Mouse (Mus musculus): ENCODE results near the gene Tbc1d4. TPM values are rescaled to one million over a fixed set of nuclear protein-coding genes. Genes with fewer than 3 reads are reported as not detected.

The Tbc1d4 gene
- polyA plus RNA-seq, 1 experiment, result 10.6 TPM

DNA sequence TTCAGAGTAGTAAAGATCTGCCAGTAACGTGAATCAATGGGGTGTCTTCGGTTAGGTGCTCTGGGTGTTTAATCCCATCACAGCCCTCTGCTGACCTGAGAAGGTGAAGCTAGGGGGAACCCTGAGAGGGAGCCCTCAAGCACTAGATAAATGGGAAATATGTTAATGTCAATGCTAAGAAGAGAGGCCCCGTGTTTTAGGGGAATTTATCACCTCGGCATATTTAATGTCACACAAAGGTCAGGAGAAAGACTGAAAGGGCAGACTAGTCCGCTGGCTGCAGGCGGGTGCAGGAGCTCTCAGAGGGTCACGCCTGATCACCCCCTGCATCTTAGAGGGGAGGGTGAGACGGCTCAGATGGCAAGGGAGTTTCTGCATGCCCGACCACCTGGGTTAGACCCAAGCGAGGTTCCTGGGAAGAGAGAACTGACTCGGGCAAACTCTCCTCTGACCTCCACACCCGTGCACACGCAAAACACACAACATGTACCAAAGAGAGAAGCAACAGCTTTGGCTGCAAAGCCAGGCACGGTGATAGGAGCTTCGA lies 120.7 kb downstream of the Tbc1d4 start:
- no peak for DNase-seq
- 75% methylated on average over 15 of the region's 15 CpGs for WGBS
- H3K4me3 ChIP-seq (replicated peaks; ENCODE audit: extremely low read depth, low read depth, low read length), result no peak overlapping the region
- peaks cover 3% of the 10 kb centered on the region; the same call in 1 of the 2 replicates for H3K4me1 ChIP-seq (ENCODE audit: control insufficient read depth, insufficient read depth, low read length)
- TF ChIP-seq CTCF (IDR thresholded peaks at IDR 0.05; ENCODE audit: insufficient read depth, low read length) (no peak), POLR2A (IDR thresholded peaks at IDR 0.05; ENCODE audit: borderline replicate concordance, extremely low read depth, low read depth, low read length) (no peak)

DNA sequence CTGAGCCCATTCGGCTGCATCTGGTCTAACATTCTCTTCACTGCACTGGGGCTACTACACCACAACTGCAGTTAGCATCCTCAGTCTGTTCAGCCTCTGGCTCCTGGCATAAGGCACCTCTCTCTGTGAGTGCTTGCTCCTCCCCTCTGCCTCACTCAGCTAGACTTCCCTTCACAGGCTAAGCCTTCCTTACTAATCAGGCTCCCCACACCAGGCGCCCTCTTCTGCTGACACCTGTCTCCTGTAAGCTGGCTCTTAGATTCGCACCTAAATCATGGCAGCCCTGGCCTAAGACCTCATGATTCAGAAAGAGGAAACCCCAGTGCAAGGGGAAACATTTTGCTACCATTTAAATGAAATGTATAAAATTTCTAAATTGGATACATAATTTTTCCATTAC lies 122.4 kb downstream of the Tbc1d4 start:
- DNase-seq, result no peak
- TF ChIP-seq POLR2A (IDR thresholded peaks at IDR 0.05; ENCODE audit: borderline replicate concordance, extremely low read depth, low read depth, low read length), result no peak
- TF ChIP-seq CTCF (IDR thresholded peaks at IDR 0.05; ENCODE audit: insufficient read depth, low read length), result no peak
- no peak overlapping the region for H3K4me3 ChIP-seq (replicated peaks; ENCODE audit: extremely low read depth, low read depth, low read length)
- peaks cover 6% of the 10 kb centered on the region; the same call in 1 of the 2 replicates for H3K4me1 ChIP-seq (ENCODE audit: control insufficient read depth, insufficient read depth, low read length)
- WGBS, result 78% methylated on average over 3 of the region's 3 CpGs

DNA sequence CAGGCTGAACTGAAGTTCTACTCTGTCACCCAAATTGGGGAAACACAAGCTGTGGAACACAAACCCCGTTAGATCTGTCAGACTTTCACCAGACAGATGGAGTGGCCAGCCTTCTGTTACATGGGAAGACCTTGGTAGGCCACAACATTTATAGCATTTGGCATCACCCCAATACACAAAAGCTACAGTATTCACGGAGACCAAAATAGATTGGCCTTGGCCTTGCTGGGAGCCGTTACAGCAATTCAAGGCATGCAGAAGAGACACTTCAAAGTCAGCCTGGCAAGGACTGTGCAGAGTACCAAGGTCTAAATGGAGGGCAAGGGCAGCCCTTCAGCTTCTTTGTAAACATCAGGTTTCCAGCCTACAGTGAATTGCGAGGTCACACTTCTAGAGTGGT lies 125.8 kb downstream of the Tbc1d4 start:
- Histone ChIP-seq H3K4me1 (ENCODE audit: control insufficient read depth, insufficient read depth, low read length) (peaks cover 6% of the 10 kb centered on the region; the same call in 1 of the 2 replicates), H3K4me3 (replicated peaks; ENCODE audit: extremely low read depth, low read depth, low read length) (no peak overlapping the region)
- no peak for TF ChIP-seq CTCF (IDR thresholded peaks at IDR 0.05; ENCODE audit: insufficient read depth, low read length)
- no peak for TF ChIP-seq POLR2A (IDR thresholded peaks at IDR 0.05; ENCODE audit: borderline replicate concordance, extremely low read depth, low read depth, low read length)
- DNase-seq, result peak; percentile 12
- 25% methylated on average over 4 of the region's 4 CpGs for WGBS

DNA sequence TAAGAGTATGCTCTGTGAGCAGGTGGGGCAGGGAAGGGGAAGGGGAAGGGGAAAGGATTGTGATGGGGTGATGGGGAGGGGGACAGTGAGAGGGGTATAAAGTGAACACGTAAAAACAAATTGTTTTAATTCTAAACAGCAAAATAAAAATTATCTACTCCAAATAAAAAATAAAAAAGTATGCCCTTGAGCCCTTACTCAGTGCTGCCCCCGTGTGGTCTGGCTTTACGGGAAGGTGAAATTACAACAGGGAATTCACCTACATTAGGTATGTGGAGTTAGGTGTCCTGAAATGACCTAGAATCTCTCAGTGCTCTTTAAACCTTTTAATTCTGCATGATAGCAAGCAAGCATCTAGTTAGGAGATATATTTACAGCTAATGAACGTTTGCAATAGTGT lies 126.7 kb downstream of the Tbc1d4 start:
- Histone ChIP-seq H3K4me1 (ENCODE audit: control insufficient read depth, insufficient read depth, low read length) (peaks cover 6% of the 10 kb centered on the region; the same call in 1 of the 2 replicates), H3K4me3 (replicated peaks; ENCODE audit: extremely low read depth, low read depth, low read length) (no peak overlapping the region)
- TF ChIP-seq CTCF (IDR thresholded peaks at IDR 0.05; ENCODE audit: insufficient read depth, low read length) (peak; percentile 49; the same call in 1 of the 2 replicates), POLR2A (IDR thresholded peaks at IDR 0.05; ENCODE audit: borderline replicate concordance, extremely low read depth, low read depth, low read length) (no peak)
- 32% methylated on average over 4 of the region's 4 CpGs for WGBS
- DNase-seq, result peak; percentile 23

DNA sequence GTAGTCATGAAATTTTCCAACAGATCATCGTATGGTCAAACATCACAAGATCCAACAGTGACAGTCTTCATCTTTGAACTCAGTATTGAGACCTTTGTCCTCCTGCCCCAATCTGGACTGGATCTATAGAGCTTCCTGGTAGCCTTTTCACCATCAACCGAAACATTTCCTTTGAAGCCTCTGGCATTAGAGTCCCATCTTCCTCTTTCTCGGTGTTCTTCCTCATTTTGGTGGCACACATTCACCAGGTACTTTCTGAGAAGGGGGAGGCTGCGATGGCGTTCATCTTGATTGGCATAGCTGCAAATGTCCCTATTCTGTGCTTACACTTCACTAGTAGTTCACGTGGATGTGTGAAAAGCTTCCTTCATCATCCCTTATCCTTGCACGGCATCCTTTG lies 127.8 kb downstream of the Tbc1d4 start:
- no peak for DNase-seq
- WGBS, result 83% methylated on average over 7 of the region's 7 CpGs
- H3K4me1 ChIP-seq (ENCODE audit: control insufficient read depth, insufficient read depth, low read length), result peaks cover 6% of the 10 kb centered on the region; the same call in 1 of the 2 replicates
- H3K4me3 ChIP-seq (replicated peaks; ENCODE audit: extremely low read depth, low read depth, low read length), result no peak overlapping the region
- TF ChIP-seq POLR2A (IDR thresholded peaks at IDR 0.05; ENCODE audit: borderline replicate concordance, extremely low read depth, low read depth, low read length), result no peak

DNA sequence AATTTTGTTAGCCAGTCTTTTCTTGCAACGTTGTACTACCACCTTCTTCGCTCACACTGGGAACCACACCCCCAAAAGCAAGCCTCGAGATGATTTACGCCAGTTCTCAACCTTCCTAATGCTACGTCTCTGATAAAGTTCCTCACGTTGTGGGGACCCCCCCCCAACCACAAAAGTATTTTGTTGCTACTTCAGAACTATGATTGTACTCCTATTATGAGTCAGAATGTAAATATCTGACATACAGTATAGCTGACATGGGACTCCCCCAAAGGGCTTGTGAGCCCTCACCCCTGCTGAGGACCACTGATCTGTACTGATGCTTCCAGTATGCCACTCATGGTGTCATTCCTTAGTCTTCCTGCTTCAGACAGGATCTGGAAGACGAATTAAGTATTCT lies 128.4 kb downstream of the Tbc1d4 start:
- H3K4me1 ChIP-seq (ENCODE audit: control insufficient read depth, insufficient read depth, low read length), result peaks cover 6% of the 10 kb centered on the region; the same call in 1 of the 2 replicates
- WGBS, result 87% methylated on average over 7 of the region's 7 CpGs
- no peak for DNase-seq
- no peak overlapping the region for H3K4me3 ChIP-seq (replicated peaks; ENCODE audit: extremely low read depth, low read depth, low read length)
- TF ChIP-seq POLR2A (IDR thresholded peaks at IDR 0.05; ENCODE audit: borderline replicate concordance, extremely low read depth, low read depth, low read length), result no peak
- no peak for TF ChIP-seq CTCF (IDR thresholded peaks at IDR 0.05; ENCODE audit: insufficient read depth, low read length)

DNA sequence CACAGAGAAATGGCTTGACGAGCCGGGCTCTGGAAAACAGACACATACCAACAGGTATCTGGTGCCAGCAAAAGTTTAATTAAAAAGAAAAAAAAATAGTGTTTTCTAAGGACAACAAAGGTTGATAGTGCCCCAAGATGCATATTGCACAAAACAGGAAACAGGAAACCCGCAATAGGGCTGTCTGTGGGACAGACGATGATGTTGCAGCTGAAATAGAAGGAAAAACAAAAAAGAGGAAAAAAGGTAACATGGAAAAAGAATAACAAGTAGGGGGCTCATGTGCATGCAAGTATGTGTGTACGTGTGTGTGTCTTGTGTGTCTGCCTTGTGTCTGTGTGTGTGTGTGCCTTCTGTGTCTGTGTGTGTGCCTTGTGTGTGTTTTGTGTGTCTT lies 131.2 kb downstream of the Tbc1d4 start:
- 49% methylated on average over 5 of the region's 5 CpGs for WGBS

DNA sequence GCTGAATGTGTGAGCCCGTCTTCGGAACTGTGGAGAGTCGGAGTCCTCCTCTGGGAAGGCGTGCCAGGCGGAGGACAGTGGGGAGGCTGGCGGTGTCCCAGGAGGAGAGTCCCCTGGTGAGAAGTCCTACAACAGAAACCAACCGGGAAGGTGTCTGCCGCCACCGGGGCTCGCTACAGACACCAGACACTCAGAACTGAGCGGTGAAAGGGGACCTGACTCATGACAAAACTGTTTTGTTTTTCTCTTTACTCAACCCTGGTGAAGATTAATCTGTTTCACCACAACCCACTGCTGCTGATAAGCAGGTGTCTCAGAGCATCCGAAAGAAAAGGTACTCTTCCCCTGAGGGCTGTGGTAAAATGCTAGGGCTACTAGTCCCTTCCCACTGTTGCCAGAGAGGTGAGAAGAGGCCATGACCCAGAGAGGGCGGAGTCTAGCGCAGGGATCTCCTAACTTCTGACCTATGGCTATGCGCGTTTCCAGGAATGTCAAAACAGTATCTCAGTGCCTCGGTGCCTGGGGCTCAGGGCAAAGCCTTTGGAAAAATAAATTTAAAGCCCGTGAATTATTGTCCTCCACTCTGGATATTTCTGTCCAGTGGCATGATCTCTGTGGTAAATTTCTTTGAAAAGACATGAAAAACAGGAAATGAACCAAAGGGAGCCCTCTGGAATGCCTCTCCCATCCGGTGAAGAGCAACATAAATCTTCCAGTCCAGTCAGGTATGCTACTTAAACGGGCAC lies 131.7 kb downstream of the Tbc1d4 start:
- DNase-seq, result no peak
- H3K4me3 ChIP-seq (replicated peaks; ENCODE audit: extremely low read depth, low read depth, low read length), result no peak overlapping the region
- WGBS, result 66% methylated on average over 20 of the region's 20 CpGs

More for the DNA sequence above, 131.2 kb downstream of the Tbc1d4 start:
- no peak overlapping the region for H3K4me3 ChIP-seq (replicated peaks; ENCODE audit: extremely low read depth, low read depth, low read length)
- H3K4me1 ChIP-seq (ENCODE audit: control insufficient read depth, insufficient read depth, low read length), result no peaks in the 10 kb centered on the region
- TF ChIP-seq CTCF (IDR thresholded peaks at IDR 0.05; ENCODE audit: insufficient read depth, low read length) (no peak), POLR2A (IDR thresholded peaks at IDR 0.05; ENCODE audit: borderline replicate concordance, extremely low read depth, low read depth, low read length) (no peak)
- no peak for DNase-seq

DNA sequence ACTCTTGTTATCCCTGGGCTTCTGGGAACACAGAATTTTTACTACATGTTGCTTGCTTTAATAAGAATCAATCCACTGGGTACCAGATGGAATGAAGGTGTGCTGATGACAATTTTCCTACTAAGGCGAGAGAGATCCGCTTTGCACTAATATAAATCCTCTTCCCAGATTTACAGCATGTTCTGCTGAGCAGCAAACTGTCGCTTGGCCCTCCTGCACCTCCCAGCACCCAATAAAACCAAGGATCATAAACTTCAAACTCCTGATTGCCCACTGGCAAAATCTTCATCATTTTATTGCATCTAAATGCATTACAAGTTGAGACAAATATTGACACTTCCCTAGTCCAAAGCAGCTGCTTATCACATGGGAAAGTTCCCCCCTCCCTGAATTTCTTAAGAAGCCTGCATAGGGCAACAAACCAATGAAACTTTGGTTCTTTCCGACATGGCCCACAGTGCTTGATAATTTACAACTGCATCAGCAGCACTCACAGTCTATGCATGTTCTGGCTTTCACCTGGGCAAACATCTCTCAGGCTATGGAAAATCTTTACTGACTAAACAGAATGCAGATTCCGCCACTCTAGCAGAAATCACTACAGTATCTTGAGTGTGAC lies 139.4 kb downstream of the Tbc1d4 start:
- Histone ChIP-seq H3K4me1 (ENCODE audit: control insufficient read depth, insufficient read depth, low read length) (no peaks in the 10 kb centered on the region), H3K4me3 (replicated peaks; ENCODE audit: extremely low read depth, low read depth, low read length) (no peak overlapping the region)
- WGBS, result 88% methylated on average over 5 of the region's 5 CpGs
- TF ChIP-seq CTCF (IDR thresholded peaks at IDR 0.05; ENCODE audit: insufficient read depth, low read length) (no peak), POLR2A (IDR thresholded peaks at IDR 0.05; ENCODE audit: borderline replicate concordance, extremely low read depth, low read depth, low read length) (no peak)
- no peak for DNase-seq

More for the DNA sequence above, 131.7 kb downstream of the Tbc1d4 start:
- H3K4me1 ChIP-seq (ENCODE audit: control insufficient read depth, insufficient read depth, low read length), result no peaks in the 10 kb centered on the region
- TF ChIP-seq POLR2A (IDR thresholded peaks at IDR 0.05; ENCODE audit: borderline replicate concordance, extremely low read depth, low read depth, low read length) (no peak), CTCF (IDR thresholded peaks at IDR 0.05; ENCODE audit: insufficient read depth, low read length) (no peak)

Measured in lung, adult 2 months (tissue).